Mouse (Mus musculus): Measurements from ENCODE around the gene Letm1. TPM values are rescaled to one million over a fixed set of nuclear protein-coding genes. Genes with fewer than 3 reads are reported as not detected.

The Letm1 gene
- total RNA-seq, 2 experiments from 2014 or later: 99.8 to 108 TPM

- TF ChIP-seq CTCF (conservative IDR thresholded peaks at IDR 0.05): no peak
- DNase-seq (ENCODE audit: low spot score in 2 of 2): no peak
- Histone ChIP-seq H3K27ac (no peak overlapping the region), H3K4me3 (no peak overlapping the region)
Observed at GRCm38 (mm10) chr5:33816008-33816725, 33.5 kb upstream of the Letm1 start.

- Histone ChIP-seq H3K27ac (no peak overlapping the region), H3K4me3 (no peak overlapping the region)
- peak; percentile 61 for TF ChIP-seq CTCF (conservative IDR thresholded peaks at IDR 0.05)
- DNase-seq (ENCODE audit: low spot score in 2 of 2): no peak
Observed at GRCm38 (mm10) chr5:33811519-33811918, 28.9 kb upstream of the Letm1 start.

- no peak overlapping the region for H3K27ac ChIP-seq
- no peak for TF ChIP-seq CTCF (conservative IDR thresholded peaks at IDR 0.05)
- no peak overlapping the region for H3K4me3 ChIP-seq
- no peak for DNase-seq (ENCODE audit: low spot score in 2 of 2)
Observed at GRCm38 (mm10) chr5:33803337-33803736, 20.7 kb upstream of the Letm1 start.

- Histone ChIP-seq H3K27ac (no peak overlapping the region), H3K4me3 (no peak overlapping the region)
- no peak for TF ChIP-seq CTCF (conservative IDR thresholded peaks at IDR 0.05)
- no peak for DNase-seq (ENCODE audit: low spot score in 2 of 2)
Observed at GRCm38 (mm10) chr5:33791912-33792643, 9.5 kb upstream of the Letm1 start.

GRCm38 (mm10) chr5:33782999-33783390 is 378 bp upstream of the Letm1 start:
- peak overlapping the region; percentile 94 for H3K4me3 ChIP-seq
- peak overlapping the region; percentile 91 for H3K27ac ChIP-seq
- DNase-seq (ENCODE audit: low spot score in 2 of 2): no peak
- TF ChIP-seq CTCF (conservative IDR thresholded peaks at IDR 0.05): no peak

- peak overlapping the region; percentile 91 for H3K27ac ChIP-seq
- peak overlapping the region; percentile 94 for H3K4me3 ChIP-seq
- DNase-seq (ENCODE audit: low spot score in 2 of 2): no peak
- no peak for TF ChIP-seq CTCF (conservative IDR thresholded peaks at IDR 0.05)
Observed at GRCm38 (mm10) chr5:33781964-33782344, 663 bp downstream of the Letm1 start.

GRCm38 (mm10) chr5:33777195-33777594 is 5.4 kb downstream of the Letm1 start:
- H3K27ac ChIP-seq: no peak overlapping the region
- no peak for TF ChIP-seq CTCF (conservative IDR thresholded peaks at IDR 0.05)
- no peak overlapping the region for H3K4me3 ChIP-seq
- DNase-seq (ENCODE audit: low spot score in 2 of 2): no peak

GRCm38 (mm10) chr5:33743481-33743880 is 39.1 kb downstream of the Letm1 start:
- TF ChIP-seq CTCF (conservative IDR thresholded peaks at IDR 0.05): no peak
- no peak overlapping the region for H3K4me3 ChIP-seq
- no peak for DNase-seq (ENCODE audit: low spot score in 2 of 2)

GRCm38 (mm10) chr5:33740548-33740947 is 42.1 kb downstream of the Letm1 start:
- DNase-seq (ENCODE audit: low spot score in 2 of 2): no peak
- no peak for TF ChIP-seq CTCF (conservative IDR thresholded peaks at IDR 0.05)
- no peak overlapping the region for H3K27ac ChIP-seq
- H3K4me3 ChIP-seq: no peak overlapping the region

More at GRCm38 (mm10) chr5:33743481-33743880, 39.1 kb downstream of the Letm1 start:
- H3K27ac ChIP-seq: no peak overlapping the region

GRCm38 (mm10) chr5:33738341-33738740 is 44.3 kb downstream of the Letm1 start:
- Histone ChIP-seq H3K4me3 (no peak overlapping the region), H3K27ac (0 out of 2 replicates have a peak overlapping the region, but pooled peaks have one; percentile 25)
- TF ChIP-seq CTCF (conservative IDR thresholded peaks at IDR 0.05): no peak
- no peak for DNase-seq (ENCODE audit: low spot score in 2 of 2)

GRCm38 (mm10) chr5:33737903-33738321 is 44.7 kb downstream of the Letm1 start:
- DNase-seq (ENCODE audit: low spot score in 2 of 2): peak; percentile 64 to 77
- H3K4me3 ChIP-seq: no peak overlapping the region
- 0 out of 2 replicates have a peak overlapping the region, but pooled peaks have one; percentile 25 for H3K27ac ChIP-seq
- TF ChIP-seq CTCF (conservative IDR thresholded peaks at IDR 0.05): peak; percentile 95

- Histone ChIP-seq H3K4me3 (no peak overlapping the region), H3K27ac (no peak overlapping the region)
- no peak for TF ChIP-seq CTCF (conservative IDR thresholded peaks at IDR 0.05)
- no peak for DNase-seq (ENCODE audit: low spot score in 2 of 2)
Observed at GRCm38 (mm10) chr5:33736230-33736629, 46.4 kb downstream of the Letm1 start.

- H3K4me3 ChIP-seq: no peak overlapping the region
- no peak for DNase-seq (ENCODE audit: low spot score in 2 of 2)
- TF ChIP-seq CTCF (conservative IDR thresholded peaks at IDR 0.05): no peak
- no peak overlapping the region for H3K27ac ChIP-seq
Observed at GRCm38 (mm10) chr5:33735412-33736092, 47.1 kb downstream of the Letm1 start.
